Mouse (Mus musculus) heart, adult 2 months (tissue): ENCODE measurements around the gene Xpo5.

ENCODE experiments used
- CTCF ChIP-seq: fragments of 200-600 bp; IDR thresholded peaks from 2 replicates; pipeline ENCODE4 v1.8.1; 2022; ENCODE audit warnings: antibody characterized with exemption, mild to moderate bottlenecking, moderate library complexity
- POLR2A ChIP-seq: fragments of 200-500 bp; IDR thresholded peaks from 2 replicates; pipeline ENCODE4 v1.6.1; 2011; ENCODE audit warnings: mild to moderate bottlenecking, low read depth, low read length, control low read depth; ENCODE audit not compliant: insufficient read depth

DNA sequence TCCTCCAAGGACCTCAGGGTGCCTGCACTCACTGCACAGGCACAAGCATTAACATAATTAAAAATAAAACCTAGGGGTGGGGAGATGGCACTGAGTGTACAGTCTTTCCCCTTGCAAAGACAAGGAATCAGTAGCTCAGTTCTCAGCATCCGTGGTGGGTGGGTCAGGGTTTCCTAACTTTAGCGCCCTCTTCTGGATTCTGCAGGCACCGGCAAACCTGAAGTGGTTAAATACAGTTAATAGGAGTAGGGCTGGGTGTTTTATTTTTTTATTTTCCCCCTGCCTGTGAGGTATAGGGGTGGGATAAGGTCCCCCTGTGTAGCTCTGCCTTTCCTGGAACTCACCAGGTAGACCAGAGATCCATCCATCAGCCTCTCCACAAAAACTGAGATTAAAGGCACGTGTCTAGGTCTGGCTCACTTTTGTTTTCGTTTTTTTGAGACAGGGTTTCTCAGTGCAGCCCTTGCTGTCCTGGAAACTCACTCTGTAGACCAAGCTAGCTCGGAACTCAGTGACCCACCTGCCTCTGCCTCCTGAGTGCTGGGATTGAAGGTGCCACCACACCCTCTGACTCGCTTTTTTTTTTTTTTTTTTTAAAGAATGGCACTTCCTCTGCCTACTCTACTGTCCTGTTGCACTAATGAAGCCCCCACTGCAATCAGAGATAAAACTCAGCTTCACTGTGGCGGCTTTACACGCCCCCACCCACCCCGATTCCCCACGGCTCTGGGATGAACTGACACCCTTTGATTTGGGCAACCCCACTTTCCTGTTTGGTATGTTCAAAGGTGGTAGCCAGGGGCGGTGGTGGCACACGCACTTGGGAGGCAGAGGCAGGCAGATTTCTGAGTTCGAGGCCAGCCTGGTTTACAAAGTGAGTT is 50.2 kb downstream of the Xpo5 start:
- TF ChIP-seq POLR2A: peak; percentile 15; the same call in 1 of the 2 replicates
- TF ChIP-seq CTCF: peak; percentile 65
